Mouse (Mus musculus): ENCODE data around the gene Rbm3. TPM values are rescaled to one million over a fixed set of nuclear protein-coding genes. Genes with fewer than 3 reads are reported as not detected.

Gene Rbm3
- 315 and 338 TPM in 2 replicates for total RNA-seq (2023)

DNA sequence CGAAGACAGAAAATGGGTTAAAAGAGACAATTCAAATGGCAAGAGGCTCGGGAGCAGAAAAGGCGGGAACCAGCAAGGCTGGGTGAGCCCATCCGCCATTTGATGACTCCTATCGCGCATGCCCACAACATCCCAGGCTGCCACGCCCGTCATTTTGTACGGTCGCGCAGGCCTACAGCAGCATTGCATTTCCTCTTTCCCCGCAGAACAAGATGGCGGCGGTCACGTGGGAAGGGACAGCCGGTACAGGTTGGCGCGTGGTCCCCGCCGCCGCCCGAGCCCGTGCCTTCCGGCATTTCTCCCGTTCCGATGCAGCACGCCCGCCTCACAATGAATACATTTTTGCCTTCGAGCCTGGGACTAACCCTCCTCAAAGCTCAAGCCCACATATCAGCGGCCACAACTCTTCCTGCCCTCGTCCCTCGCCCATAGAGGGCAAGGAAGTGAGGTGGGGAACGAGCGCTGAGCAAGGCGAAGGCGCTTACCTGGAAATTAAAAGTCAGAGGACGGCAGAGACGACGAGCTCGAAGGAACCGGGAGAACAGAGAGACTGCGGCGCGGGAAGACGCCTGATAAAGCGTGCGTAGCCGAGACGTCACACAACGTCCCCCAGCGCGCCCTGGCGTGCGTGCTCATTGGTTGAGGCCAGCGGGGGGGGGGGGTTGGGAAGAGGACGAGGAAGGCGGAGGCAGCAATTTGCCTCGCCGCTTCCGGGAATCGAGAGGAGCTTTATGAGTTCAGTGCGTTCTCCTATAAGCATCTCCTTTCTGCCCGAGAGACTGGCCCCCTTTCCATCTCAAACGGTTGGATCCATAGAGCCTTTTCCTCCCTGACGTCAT, at the start of gene Rbm3:
Gene Rbm3, minus strand, starts transcription at position 728 of the 839 bp plus-strand sequence.

DNA sequence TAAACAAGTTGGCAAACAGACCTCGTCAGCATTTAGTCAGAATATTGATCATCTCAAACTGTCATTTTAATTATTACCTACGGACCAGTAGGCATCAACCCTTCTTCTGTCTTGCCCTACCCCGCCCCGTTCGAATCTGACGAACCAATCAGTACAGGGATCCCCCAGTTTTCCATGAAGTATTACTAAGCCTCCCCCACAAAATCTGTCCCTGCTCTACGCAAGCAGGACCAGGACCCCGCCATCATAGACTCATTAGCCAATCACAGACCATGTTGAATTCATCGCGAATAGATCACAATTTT, 47.7 kb upstream of the Rbm3 start, which contains the start of gene Ebp:
Gene Ebp, minus strand, starts transcription at position 94 of the 305 bp plus-strand sequence.

DNA sequence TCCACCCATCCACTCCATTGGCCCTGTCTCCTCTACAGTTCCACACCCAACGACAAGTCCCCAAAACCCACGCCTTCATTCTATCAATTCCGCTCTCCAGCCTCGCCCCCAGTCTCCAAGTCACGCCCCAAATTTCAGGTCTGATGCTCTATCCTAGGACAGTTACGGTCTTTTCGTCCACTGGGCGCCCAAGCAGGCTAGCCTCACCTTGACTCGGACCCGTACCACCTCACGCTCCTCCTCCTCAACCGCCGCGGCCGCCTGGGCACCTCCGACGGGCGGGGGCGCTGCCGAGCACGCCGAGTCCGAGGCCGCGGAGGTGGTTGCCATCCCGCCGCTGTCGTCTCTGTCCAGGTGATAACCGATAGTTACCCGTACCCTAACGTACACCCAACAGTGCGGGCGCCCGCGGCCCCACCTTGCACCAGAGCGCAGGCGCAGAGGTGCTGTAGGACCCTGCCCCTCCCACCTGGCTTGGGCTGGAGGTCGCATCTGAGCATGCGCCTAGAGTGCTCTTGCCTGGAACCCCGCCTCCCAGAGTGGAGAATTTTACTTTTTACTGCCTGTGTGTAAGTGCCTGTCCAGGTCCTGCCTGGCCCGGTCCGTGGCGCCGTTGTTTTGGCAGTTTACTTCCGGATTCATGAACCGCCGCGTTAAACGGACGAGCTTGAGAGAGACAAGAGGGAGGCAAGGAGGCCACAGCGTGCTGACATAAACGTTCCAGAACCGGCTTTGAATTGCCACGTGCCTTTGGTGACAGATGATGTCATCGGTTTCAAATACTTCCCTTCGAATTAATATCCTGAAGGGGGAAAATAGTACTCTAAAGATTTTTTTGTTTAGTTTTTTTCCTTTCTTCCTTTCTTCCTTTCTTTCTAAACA, 30.1 kb upstream of the Rbm3 start, which contains the start of gene Tbc1d25:
Gene Tbc1d25, minus strand, starts transcription at position 678 of the 882 bp plus-strand sequence.

DNA sequence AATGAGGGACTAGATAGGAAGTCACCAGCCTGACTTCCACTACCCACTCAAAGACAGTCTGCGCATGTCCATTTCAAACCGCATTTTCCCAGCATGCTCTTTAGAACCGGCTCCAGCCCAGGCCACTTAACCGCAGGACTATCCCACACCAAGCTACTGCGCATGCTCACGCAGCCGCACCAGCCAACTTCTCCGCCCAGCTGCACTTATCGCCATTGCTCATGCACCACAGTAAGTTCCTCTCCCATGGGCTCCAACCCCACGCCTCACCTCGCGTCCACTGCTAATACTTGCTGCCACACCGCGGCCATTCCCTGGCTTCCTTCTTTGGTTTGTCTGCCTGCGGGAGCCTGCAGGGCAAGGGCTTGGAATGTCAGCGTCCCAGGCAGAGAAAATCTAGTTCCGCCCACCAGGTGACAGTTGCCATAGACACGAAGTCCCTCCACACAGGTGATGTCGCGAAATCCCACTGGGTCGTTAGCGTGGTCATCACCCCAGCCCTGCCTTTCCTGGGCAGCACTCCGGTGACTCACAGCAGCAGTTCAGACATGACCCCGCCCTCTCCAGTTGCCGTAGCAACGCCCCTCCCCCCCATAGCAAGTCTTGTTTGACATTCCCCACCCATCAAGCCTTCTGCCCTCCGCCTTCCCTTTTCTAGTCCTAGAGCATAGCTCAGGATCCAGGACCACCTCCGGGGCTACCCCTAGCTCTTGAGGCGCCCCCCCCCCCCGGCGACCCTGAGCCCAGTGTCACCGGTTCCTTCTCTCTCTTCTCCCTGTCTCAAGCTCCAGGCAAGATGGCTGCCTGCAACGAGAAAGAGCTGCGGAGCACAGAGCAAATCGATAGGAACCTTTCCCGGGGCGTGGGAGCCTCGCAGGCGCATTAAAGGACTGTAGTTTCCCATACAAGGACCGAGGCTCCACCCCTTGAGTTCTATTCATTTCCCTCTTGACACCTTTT, 13.4 kb downstream of the Rbm3 start, which contains the start of gene Wdr13:
Gene Wdr13, minus strand, starts transcription at position 876 of the 960 bp plus-strand sequence.

DNA sequence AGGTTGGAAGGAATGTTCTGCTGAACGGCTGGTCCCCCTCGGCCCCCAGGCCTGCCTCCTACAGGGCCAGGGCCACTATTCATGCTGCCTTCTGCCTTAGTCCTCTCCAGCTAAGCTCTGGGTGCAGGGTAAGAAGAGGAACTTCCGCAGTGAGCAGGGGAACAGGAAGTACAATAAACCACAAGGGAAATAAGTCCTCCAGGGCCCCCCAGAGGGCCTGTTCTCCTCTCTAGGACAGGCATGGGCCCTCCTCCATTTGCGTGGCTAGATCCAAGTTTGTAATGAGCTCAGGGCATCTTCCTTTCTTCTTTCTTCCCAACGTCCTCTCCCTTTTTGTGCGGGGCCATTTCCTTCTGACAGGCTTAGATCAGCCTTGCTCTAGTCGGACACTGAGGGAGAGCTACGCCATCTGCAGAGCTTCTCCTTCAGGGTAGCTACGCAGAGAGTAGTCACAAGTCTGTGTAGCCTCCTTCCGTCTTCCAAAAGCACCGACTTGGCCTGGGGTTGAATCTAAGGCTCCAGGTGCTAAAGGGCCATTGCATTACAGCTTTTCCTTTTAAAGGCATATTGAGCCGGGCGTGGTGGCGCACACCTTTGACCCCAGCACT, 55.2 kb downstream of the Rbm3 start, which contains the start of gene Was:
Gene Was, minus strand, starts transcription at position 153 of the 608 bp plus-strand sequence.

Other genes starting within 250 kb of the Rbm3 start
- gene Pqbp1, start 246.6 kb downstream of the Rbm3 start, total RNA-seq (2023) = 34.5 and 34.7 TPM in 2 replicates
- 44.3 and 45.8 TPM in 2 replicates for gene Timm17b, start 246.5 kb downstream of the Rbm3 start, total RNA-seq (2023)
- gene Gm10491, start 238.0 kb downstream of the Rbm3 start, total RNA-seq (2023) = not detected in 2 replicates
- gene Gm10490, start 236.3 kb downstream of the Rbm3 start, total RNA-seq (2023) = not detected in 2 replicates
- not detected in 2 replicates for gene Pcsk1n, start 226.1 kb downstream of the Rbm3 start, total RNA-seq (2023)
- not detected in 2 replicates for gene Eras, start 217.3 kb downstream of the Rbm3 start, total RNA-seq (2023)
- 4.9 and 8.8 TPM in 2 replicates for gene Hdac6, start 198.0 kb downstream of the Rbm3 start, total RNA-seq (2023)
- gene Gata1, start 167.8 kb downstream of the Rbm3 start, total RNA-seq (2023) = 0.88 and 1.6 TPM in 2 replicates
- not detected in 2 replicates for gene Glod5, start 127.4 kb downstream of the Rbm3 start, total RNA-seq (2023)
- gene Suv39h1, start 71.1 kb downstream of the Rbm3 start, total RNA-seq (2023) = 28.1 and 33.2 TPM in 2 replicates
- 136 and 163 TPM in 2 replicates for gene Was, start 55.4 kb downstream of the Rbm3 start, total RNA-seq (2023)
- 33.9 and 43.9 TPM in 2 replicates for gene Wdr13, start 13.0 kb downstream of the Rbm3 start, total RNA-seq (2023)
- gene Tbc1d25, start 30.3 kb upstream of the Rbm3 start, total RNA-seq (2023) = 11.0 and 12.5 TPM in 2 replicates
- 36.6 and 52.5 TPM in 2 replicates for gene Ebp, start 47.6 kb upstream of the Rbm3 start, total RNA-seq (2023)
- gene Porcn, start 60.6 kb upstream of the Rbm3 start, total RNA-seq (2023) = not detected in 2 replicates
- 10.7 and 14.4 TPM in 2 replicates for gene Ftsj1, start 106.5 kb upstream of the Rbm3 start, total RNA-seq (2023)
- 0.22 and 1.1 TPM in 2 replicates for gene Slc38a5, start 125.3 kb upstream of the Rbm3 start, total RNA-seq (2023)
- gene Ssxb10, start 181.5 kb upstream of the Rbm3 start, total RNA-seq (2023) = not detected in 2 replicates
- gene Ssxb9, start 221.1 kb upstream of the Rbm3 start, total RNA-seq (2023) = not detected in 2 replicates